Mouse (Mus musculus) forebrain, embryonic 11.5 days (tissue): ENCODE data around the gene Slc5a5. TPM values are rescaled to one million over a fixed set of nuclear protein-coding genes. Genes with fewer than 3 reads are reported as not detected.
A peak's percentile ranks its signal among the peaks of the same experiment; 100 is the strongest.

Experiments used
- ATAC-seq: fragments of 200-750 bp; cut with Nextera tagmentation; replicated peaks from 2 replicates; pipeline ENCODE4 v1.8.0; 2017; ENCODE audit warnings: moderate TSS enrichment; ENCODE audit not compliant: low FRiP score
- DNase-seq: peaks from one replicate; pipeline ENCODE4 v3.0.0-alpha.2; 2017; ENCODE audit warnings: low spot score
- H3K27ac ChIP-seq: fragments of 300-500 bp; sonication (generic); 2 replicates; pipeline ENCODE4 v1.5.1; 2014; ENCODE audit warnings: low read depth, low read length
- H3K27me3 ChIP-seq: fragments of 300-500 bp; sonication (generic); 2 replicates; pipeline ENCODE4 v1.6.1; 2014; ENCODE audit warnings: mild to moderate bottlenecking, low read length, mixed read lengths; ENCODE audit not compliant: control insufficient read depth, insufficient read depth
- H3K36me3 ChIP-seq: fragments of 300-500 bp; sonication (generic); 2 replicates; pipeline ENCODE4 v1.6.1; 2014; ENCODE audit warnings: mild to moderate bottlenecking, low read length, moderate library complexity, mixed read lengths; ENCODE audit not compliant: control insufficient read depth, insufficient read depth
- H3K4me1 ChIP-seq: fragments of 300-500 bp; sonication (generic); replicated peaks from 2 replicates; pipeline ENCODE4 v1.6.1; 2014; ENCODE audit warnings: low read length, mixed read lengths; ENCODE audit not compliant: control insufficient read depth, insufficient read depth
- H3K4me2 ChIP-seq: fragments of 300-500 bp; sonication (generic); 2 replicates; pipeline ENCODE4 v1.6.1; 2014; ENCODE audit warnings: low read depth, mild to moderate bottlenecking, low read length, moderate library complexity, mixed read lengths; ENCODE audit not compliant: severe bottlenecking
- H3K4me3 ChIP-seq: fragments of 300-500 bp; sonication (generic); 2 replicates; pipeline ENCODE4 v1.5.1; 2014; ENCODE audit warnings: low read depth, low read length
- H3K9ac ChIP-seq: fragments of 300-500 bp; sonication (generic); 2 replicates; pipeline ENCODE4 v1.6.1; 2014; ENCODE audit warnings: low read length
- H3K9me3 ChIP-seq: fragments of 300-500 bp; sonication (generic); 2 replicates; pipeline ENCODE4 v1.6.1; 2016; ENCODE audit warnings: low read length, mixed read lengths; ENCODE audit not compliant: control insufficient read depth
- WGBS: fragments of 180-500 bp; shearing (Covaris S2); extraction: QIAGEN DNeasy Blood & Tissue Kit; methylation state at CpG from one replicate; pipeline ENCODE4 v1.1.7; 2014; 5-methylcytosine and 5-hydroxymethylcytosine counted together
- polyA plus RNA-seq: library from polyadenylated mRNA; unstranded; fragments of >200 nt; fragmentation: Nextera tagmentation; extraction: Ambion mirVana; gene quantifications from 2 replicates; pipeline ENCODE4 v1.2.1, GENCODE M21; 2014

Gene Slc5a5
- polyA plus RNA-seq, 1 experiment from 2014 or later: 0.43 TPM

DNA sequence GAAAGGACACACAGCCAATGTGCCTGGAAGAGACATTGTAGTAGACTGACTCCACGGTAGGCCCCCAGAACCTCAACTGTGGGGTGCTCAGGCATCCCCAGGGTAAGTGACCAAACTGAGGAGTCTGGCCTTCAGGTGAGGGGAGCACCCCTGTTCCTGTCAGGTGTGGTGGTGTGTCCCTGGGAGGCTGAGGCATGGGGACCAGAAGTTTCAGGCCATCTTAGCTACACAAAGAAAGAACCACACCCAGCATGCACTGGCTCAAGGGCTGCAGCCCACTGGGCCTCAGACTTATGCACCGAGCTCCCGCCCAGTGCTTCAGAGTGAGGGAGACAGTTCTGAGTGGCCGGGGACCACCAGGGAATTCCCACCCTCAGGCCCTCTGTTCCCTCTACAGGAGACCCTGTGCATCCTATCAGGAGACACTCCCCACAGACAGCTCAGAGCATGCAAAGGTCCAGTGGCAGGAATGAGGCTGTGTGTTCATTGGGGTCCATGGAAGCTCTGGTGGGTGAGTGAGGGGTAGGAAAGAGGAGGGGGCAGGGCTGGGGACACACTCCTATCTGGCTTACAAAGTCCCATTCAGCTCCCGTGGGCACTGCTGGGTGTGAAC lies 21.3 kb downstream of the Slc5a5 start:
- Histone ChIP-seq H3K4me3 (no peak overlapping the region), H3K36me3 (no peaks in the 10 kb centered on the region), H3K27ac (no peak overlapping the region), H3K27me3 (no peaks in the 10 kb centered on the region), H3K9me3 (no peaks in the 10 kb centered on the region), H3K4me2 (no peak overlapping the region), H3K9ac (no peak overlapping the region), H3K4me1 (peaks cover 11% of the 10 kb centered on the region; the same call in 1 of the 2 replicates)
- ATAC-seq: no peak
- DNase-seq: no peak
- WGBS: 87% methylated on average over 5 of the region's 5 CpGs

DNA sequence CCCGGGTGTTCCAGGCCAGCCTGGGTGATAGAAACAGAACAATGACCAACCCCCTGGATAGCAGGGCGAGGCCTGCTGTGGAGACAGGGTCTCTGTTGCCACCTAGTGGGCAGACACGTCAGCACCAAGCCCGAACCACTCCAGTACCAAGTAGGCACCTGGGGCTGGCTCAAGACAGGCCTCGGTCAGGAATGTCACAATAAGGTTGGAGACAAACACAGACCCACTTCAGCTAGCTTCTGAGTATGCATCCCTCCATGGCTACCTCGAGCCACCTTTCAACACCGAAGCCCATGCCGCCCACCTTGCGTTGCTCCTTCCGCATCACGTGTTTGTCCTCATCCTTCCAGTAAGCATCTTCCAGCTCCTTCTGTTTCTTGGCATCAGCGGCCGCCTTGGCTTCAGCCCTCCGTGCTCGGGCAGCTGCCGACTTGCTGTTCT lies 22.9 kb downstream of the Slc5a5 start:
- H3K4me2 ChIP-seq: no peak overlapping the region
- no peak overlapping the region for H3K4me3 ChIP-seq
- WGBS: 46% methylated on average over 16 of the region's 16 CpGs
- H3K4me1 ChIP-seq: peaks cover 20% of the 10 kb centered on the region
- no peaks in the 10 kb centered on the region for H3K36me3 ChIP-seq
- H3K9me3 ChIP-seq: no peaks in the 10 kb centered on the region
- 0 out of 2 replicates have a peak overlapping the region, but pooled peaks have one; percentile 4 for H3K9ac ChIP-seq
- H3K27me3 ChIP-seq: no peaks in the 10 kb centered on the region
- no peak overlapping the region for H3K27ac ChIP-seq
- ATAC-seq (no peak), DNase-seq (peak; percentile 80)

DNA sequence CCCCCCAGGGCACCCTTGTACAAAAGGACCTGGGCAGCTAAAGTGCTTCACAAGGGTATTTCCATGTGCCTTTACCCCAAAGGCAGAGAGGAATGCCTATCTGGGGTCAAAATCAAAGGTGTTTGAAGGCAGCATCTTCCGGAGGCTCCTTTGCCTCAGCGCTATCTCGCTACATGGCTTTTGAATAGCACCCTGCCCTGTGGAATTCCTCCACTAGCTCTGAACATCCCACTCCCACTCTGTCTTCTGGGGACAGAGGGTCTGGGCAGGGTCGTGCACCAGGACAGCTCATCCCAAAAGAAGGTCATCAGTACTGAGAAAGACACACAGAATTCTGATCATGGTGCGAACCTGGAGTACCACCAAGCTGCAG lies 23.4 kb downstream of the Slc5a5 start:
- Histone ChIP-seq H3K4me3 (no peak overlapping the region; the same call in 1 of the 2 replicates), H3K4me2 (peak overlapping the region; percentile 26; the same call in 1 of the 2 replicates), H3K27me3 (no peaks in the 10 kb centered on the region), H3K27ac (0 out of 2 replicates have a peak overlapping the region, but pooled peaks have one; percentile 0), H3K4me1 (peaks cover 24% of the 10 kb centered on the region), H3K9me3 (no peaks in the 10 kb centered on the region), H3K36me3 (no peaks in the 10 kb centered on the region), H3K9ac (peak overlapping the region; percentile 35)
- DNase-seq: no peak
- 31% methylated on average over 5 of the region's 5 CpGs for WGBS
- ATAC-seq: no peak

DNA sequence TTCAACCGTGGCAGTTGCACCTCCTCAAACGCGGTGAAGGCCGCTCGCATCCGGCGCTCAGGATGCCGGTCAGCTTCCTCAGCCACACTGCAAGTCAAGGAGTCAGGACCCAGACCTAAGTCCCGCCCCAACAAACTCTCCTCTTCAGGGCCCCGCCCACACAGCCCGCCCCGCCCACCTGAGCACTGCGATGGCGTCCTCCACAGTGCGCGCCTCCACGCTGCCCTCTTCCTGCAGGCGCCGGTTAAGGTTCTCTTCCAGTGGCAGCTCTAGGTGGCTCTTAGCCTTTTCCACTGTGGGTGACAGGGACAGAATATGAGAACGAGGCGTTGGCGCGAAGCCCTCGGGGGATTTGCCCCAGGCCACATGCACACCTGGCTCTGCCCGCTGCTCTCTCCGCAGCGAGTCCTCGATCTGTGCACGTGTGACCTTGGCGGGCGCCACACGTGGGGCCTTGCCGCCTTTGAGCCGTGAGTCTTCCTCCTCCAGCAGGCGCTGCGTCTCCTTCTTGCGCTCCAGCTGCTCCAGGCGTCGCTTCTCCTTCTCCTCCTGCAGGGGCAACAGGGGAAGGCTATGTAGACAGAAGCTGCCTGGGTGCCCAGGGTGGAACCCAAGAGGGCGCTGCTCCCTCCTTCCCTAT lies 23.9 kb downstream of the Slc5a5 start:
- peak overlapping the region; percentile 35 for H3K9ac ChIP-seq
- ATAC-seq: no peak
- DNase-seq: peak; percentile 75
- H3K4me3 ChIP-seq: peak overlapping the region; percentile 4; the same call in 1 of the 2 replicates
- H3K27me3 ChIP-seq: no peaks in the 10 kb centered on the region
- 14% methylated on average over 40 of the region's 40 CpGs for WGBS
- peaks cover 28% of the 10 kb centered on the region for H3K4me1 ChIP-seq
- H3K4me2 ChIP-seq: peak overlapping the region; percentile 26; the same call in 1 of the 2 replicates
- 0 out of 2 replicates have a peak overlapping the region, but pooled peaks have one; percentile 0 for H3K27ac ChIP-seq
- H3K9me3 ChIP-seq: no peaks in the 10 kb centered on the region
- no peaks in the 10 kb centered on the region for H3K36me3 ChIP-seq

DNA sequence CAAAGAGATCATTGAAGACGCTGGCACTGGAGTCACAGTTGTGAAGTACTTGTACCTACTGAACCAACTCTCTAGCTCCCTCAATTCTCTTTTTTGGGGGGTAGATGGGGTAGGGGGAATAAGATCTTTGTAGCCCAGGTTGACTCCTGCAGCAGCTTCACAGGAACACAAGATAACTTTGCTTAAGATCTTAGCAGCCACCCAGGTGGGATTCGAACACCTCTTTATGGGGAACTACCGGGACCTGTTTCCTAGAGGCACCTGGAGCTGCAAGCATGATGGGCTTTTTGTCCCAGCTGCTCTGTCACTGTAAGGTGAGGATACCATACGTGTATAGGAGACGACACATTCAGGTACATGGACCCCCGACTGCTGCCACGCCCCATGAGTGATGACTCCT lies 26.0 kb downstream of the Slc5a5 start:
- peaks cover 7% of the 10 kb centered on the region for H3K27me3 ChIP-seq
- H3K4me3 ChIP-seq: no peak overlapping the region
- 89% methylated on average over 7 of the region's 7 CpGs for WGBS
- H3K9ac ChIP-seq: no peak overlapping the region
- H3K27ac ChIP-seq: peak overlapping the region; percentile 96; the same call in 1 of the 2 replicates
- no peaks in the 10 kb centered on the region for H3K9me3 ChIP-seq
- H3K36me3 ChIP-seq: no peaks in the 10 kb centered on the region
- ATAC-seq (no peak), DNase-seq (no peak)
- peaks cover 28% of the 10 kb centered on the region for H3K4me1 ChIP-seq
- H3K4me2 ChIP-seq: no peak overlapping the region; the same call in 1 of the 2 replicates

DNA sequence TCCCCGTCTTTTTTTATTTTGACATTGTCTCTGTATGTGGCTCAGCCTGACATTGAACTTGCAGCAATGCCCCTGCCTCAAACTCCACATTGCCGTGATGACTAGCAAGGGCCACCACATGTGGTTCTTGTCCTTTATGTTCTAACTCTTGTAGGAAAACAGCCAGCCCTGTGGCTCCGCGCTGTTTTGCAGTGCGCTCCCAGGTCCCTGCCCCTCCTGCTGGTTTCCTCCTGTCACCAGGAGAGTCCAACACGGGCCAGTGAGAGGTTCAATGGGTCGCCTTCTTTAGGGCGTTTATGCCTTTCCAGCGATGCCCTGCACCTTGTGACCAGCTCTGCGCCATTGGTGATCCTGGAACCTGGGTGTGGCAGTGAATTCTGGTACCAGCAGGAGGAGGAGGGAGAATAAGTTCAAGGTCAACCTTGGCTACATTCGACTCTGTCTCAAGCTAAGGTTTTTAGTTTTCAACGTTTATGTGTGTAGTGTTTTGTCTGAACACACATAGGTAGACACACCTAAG lies 26.5 kb downstream of the Slc5a5 start:
- H3K27me3 ChIP-seq: peaks cover 7% of the 10 kb centered on the region
- 10% methylated on average over 12 of the region's 12 CpGs for WGBS

DNA sequence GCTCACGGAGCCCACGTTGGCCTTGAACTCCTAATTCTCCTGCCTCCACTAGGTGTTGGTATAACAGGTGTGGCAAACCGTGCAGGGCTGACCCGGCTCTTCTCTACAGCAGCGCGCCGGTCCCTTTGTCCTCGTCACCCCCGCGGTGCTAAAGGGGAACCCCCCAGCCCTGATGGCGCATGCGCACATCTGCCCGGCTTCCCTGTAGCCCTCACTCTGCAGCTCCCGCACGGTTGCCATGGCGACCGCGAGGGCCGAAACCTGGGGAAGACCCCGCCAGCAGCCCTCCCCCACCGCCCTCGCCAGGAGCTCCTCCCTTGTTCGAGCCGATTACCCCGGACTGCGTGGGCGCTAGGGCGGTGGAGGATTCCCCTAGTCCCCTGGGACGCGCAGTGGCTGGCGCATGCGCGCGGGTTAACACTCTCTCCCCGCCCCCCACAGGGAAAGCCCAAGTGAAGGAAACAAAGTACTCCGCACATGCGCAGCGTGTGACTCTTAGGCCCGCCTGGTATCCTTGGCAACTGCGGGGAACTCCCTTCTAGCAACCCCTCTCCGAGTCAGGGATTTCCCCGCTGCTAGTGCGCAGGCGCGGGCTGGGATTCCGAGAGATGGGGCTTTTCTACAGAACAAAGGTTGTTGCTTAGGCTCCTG lies 27.1 kb downstream of the Slc5a5 start:
- Histone ChIP-seq H3K9me3 (no peaks in the 10 kb centered on the region), H3K36me3 (no peaks in the 10 kb centered on the region), H3K9ac (peak overlapping the region; percentile 79), H3K4me2 (peak overlapping the region; percentile 97), H3K4me1 (peaks cover 28% of the 10 kb centered on the region), H3K4me3 (peak overlapping the region; percentile 54), H3K27ac (peak overlapping the region; percentile 96), H3K27me3 (peaks cover 7% of the 10 kb centered on the region)
- ATAC-seq (peak; percentile 87), DNase-seq (peak; percentile 100)
- under 1% methylated on average over 46 of the region's 46 CpGs for WGBS

More for the DNA sequence above, 26.5 kb downstream of the Slc5a5 start:
- Histone ChIP-seq H3K36me3 (no peaks in the 10 kb centered on the region), H3K27ac (peak overlapping the region; percentile 96), H3K9ac (peak overlapping the region; percentile 48), H3K4me2 (peak overlapping the region; percentile 97), H3K9me3 (no peaks in the 10 kb centered on the region), H3K4me1 (peaks cover 28% of the 10 kb centered on the region), H3K4me3 (peak overlapping the region; percentile 17)
- no peak for DNase-seq
- ATAC-seq: no peak; the same call in 1 of the 2 replicates

DNA sequence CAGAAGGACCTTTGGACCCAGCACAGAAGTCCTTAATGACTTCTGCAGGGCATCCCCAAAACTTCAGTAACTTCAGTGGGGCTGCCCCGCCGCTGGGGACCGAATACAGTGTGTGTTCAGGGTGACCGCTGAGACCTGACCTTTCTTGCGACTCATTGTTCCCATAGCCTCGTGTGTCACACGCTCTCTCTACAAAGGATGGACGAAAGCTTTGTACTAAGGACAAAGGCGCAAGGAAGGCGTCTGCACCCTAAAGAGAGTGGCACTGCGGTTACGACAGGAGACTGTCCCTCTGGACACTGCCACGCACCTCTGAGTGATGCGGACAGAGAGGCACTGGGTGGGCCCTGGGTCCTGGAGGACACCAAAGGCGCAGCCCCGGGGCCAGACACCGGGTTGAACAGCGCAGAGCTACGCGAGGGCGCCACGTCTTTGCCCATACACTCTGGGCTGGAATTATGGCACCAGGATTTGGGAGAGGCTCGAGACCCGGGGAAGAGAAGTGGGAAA lies 27.8 kb downstream of the Slc5a5 start:
- H3K4me3 ChIP-seq: peak overlapping the region; percentile 54
- H3K27ac ChIP-seq: peak overlapping the region; percentile 96
- ATAC-seq: peak; percentile 43
- peak overlapping the region; percentile 97 for H3K4me2 ChIP-seq
- DNase-seq: peak; percentile 79
- H3K4me1 ChIP-seq: peaks cover 28% of the 10 kb centered on the region
- peaks cover 7% of the 10 kb centered on the region for H3K27me3 ChIP-seq
- under 1% methylated on average over 24 of the region's 24 CpGs for WGBS
- no peaks in the 10 kb centered on the region for H3K36me3 ChIP-seq
- H3K9ac ChIP-seq: peak overlapping the region; percentile 79
- no peaks in the 10 kb centered on the region for H3K9me3 ChIP-seq
